In the genomic region with DNA sequence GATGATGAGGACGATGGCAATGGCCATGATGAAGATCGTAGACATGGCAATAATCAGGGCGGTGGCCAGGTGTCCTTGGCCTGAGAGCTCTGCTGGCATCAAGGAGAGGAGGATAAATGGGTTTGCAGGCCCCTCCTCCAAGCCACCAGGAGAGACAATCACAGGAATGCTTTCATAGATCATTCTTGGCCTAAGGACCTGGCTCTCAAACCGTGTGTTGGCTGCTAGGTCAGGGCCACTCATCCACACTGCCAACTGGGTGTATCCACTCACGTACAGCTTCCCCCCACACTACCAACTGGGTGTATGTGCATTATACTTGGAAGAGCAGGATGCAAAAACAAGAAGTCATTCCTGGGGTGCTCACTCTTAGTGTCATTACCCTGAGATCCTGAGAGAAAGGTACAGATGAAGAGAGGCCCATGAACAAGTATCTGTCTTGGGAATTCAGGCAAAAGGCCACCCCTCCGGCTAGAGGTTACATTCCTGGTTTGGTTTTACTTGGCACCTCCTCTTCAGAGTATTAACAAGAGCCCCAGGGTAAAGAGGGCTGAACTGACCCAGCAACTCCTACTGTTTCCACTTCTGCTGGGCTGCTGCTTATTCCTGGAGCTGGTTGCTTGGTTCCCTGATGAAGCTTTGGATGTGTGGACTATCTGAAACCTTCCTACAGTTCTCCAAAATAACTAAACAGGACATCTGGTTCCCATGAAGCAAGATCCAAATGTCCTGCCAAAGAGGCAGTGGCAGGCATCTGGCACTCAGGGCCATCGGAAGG, we compare ENCODE assay signal across 13 mouse cellular contexts.
A peak's percentile ranks its signal among the peaks of the same experiment; 100 is the strongest.
DNase-seq lines count a peak whose midpoint lies in the region; TF ChIP-seq lines count a peak whose summit lies in the region.
"Had no signal": no experiment of that assay in that cellular context is flagged by ENCODE, and none has a peak within 500 bp of the region (broad histone marks: within the 10 kb centered on the region; RNA-seq: fewer than 3 reads in every experiment).

No protein-coding gene starts in this region.

- DNase-seq in adrenal gland, postnatal 14 days: peak; percentile 47
- DNase-seq in adrenal gland, adult 2 months: no peak
- DNase-seq in kidney, adult 2 months: peak; percentile 45
- DNase-seq in kidney, postnatal 10 days: no peak
- peak; percentile 18 for DNase-seq in right cerebral cortex, adult 18-20 months
- no peak for DNase-seq in right cerebral cortex, postnatal 10 days (ENCODE audit: low spot score in 2 of 2)
- no peak for DNase-seq in cerebellum, adult 9-10 months
- no peak for DNase-seq in cerebellum, adult 9-11 months
- DNase-seq: cerebellum, adult 8-10 months; gastrocnemius, postnatal 36 days; midbrain, embryonic 14.5 days had no signal

- no peak for TF ChIP-seq CTCF in kidney, adult 2 months (conservative IDR thresholded peaks at IDR 0.05; ENCODE audit: insufficient read depth, insufficient read length, low read depth, low read length)

- H3K27ac ChIP-seq in kidney, adult 2 months (ENCODE audit: insufficient read depth, low read depth, low read length): peak overlapping the region; percentile 33; the same call in 1 of the 2 replicates
- H3K27ac ChIP-seq: embryonic facial prominence, embryonic 12.5 days; hindbrain, embryonic 14.5 days had no signal

- no peak for TF ChIP-seq POLR2A in kidney, adult 2 months (IDR thresholded peaks at IDR 0.05; ENCODE audit: low read depth, low read length)

- H3K36me3 ChIP-seq in kidney, adult 2 months (ENCODE audit: control insufficient read depth, insufficient read depth, low read length): no peaks in the 10 kb centered on the region
- H3K36me3 ChIP-seq: embryonic facial prominence, embryonic 12.5 days had no signal

- no peaks in the 10 kb centered on the region for H3K4me1 ChIP-seq in kidney, adult 2 months (ENCODE audit: control insufficient read depth, insufficient read depth, low read length)
- H3K4me1 ChIP-seq: embryonic facial prominence, embryonic 12.5 days had no signal

- H3K4me3 ChIP-seq in kidney, adult 2 months (ENCODE audit: insufficient read depth, low read depth, low read length): no peak overlapping the region
- H3K4me3 ChIP-seq: embryonic facial prominence, embryonic 12.5 days had no signal

- no peaks in the 10 kb centered on the region for H3K27me3 ChIP-seq in kidney, adult 2 months (replicated peaks; ENCODE audit: control insufficient read depth, insufficient read depth, low read length)
- H3K27me3 ChIP-seq: embryonic facial prominence, embryonic 12.5 days had no signal

- 61% methylated on average over 7 of the region's 7 CpGs for WGBS in kidney, adult 2 months

Comparison
In these comparisons a context has a peak if more than half of its experiments do, and no peak if none do; other contexts are left out.
1. DNase-seq: peak in adrenal gland, postnatal 14 days (single experiment), kidney, adult 2 months (single experiment) and right cerebral cortex, adult 18-20 months (single experiment); none in adrenal gland, adult 2 months (single experiment), kidney, postnatal 10 days (single experiment), right cerebral cortex, postnatal 10 days (0 of 2), cerebellum, adult 9-10 months (single experiment) and cerebellum, adult 9-11 months (single experiment).